Mouse (Mus musculus) gastrocnemius, adult 2 months (tissue): ENCODE measurements around the gene Rps28. TPM values are rescaled to one million over a fixed set of nuclear protein-coding genes. Genes with fewer than 3 reads are reported as not detected.
"Not testable (repeated sequence)": the region's sequence is repeated elsewhere in the genome, so short reads cannot be mapped to it uniquely, and the experiment has no call there.

Source experiments
- DNase-seq: peaks from one replicate; pipeline ENCODE4 v3.0.0; 2022
- H3K27ac ChIP-seq: fragments of 200-600 bp; 2 replicates; pipeline ENCODE4 v1.8.1; 2022; ENCODE audit warnings: mild to moderate bottlenecking
- H3K4me3 ChIP-seq: fragments of 200-600 bp; 2 replicates; pipeline ENCODE4 v1.8.1; 2022; ENCODE audit warnings: mild to moderate bottlenecking, moderate library complexity
- CTCF ChIP-seq: fragments of 200-600 bp; IDR thresholded peaks from 2 replicates; pipeline ENCODE4 v1.8.1; 2022; ENCODE audit warnings: antibody characterized with exemption, mild to moderate bottlenecking, moderate library complexity
- intact Hi-C: fragments of 180-260 bp; cut with DNase I; formaldehyde crosslinking; loops from one replicate; pipeline ENCODE4 v1.15.1; 2025
- long read RNA-seq, 2 experiments: library from polyadenylated mRNA; stranded (forward); transcript quantifications; one replicate each; pipeline ENCODE4 v2.0.0; 2021
- total RNA-seq, 2 experiments: library from RNA; stranded (reverse); gene quantifications; 2 replicates each; pipeline ENCODE4 v1.2.3; 2021

The Rps28 gene
- 100 to 1,000 TPM; 541 to 640 TPM for total RNA-seq
- long read RNA-seq, experiment 1, transcript Rps28-201 (4 exons, 392 nt): minor isoform, 43 of 196 reads
- long read RNA-seq, experiment 1, transcript Rps28-205 (4 exons, 382 nt): major isoform, 151 of 196 reads
- long read RNA-seq, experiment 1, partial matches to known transcripts: 2 of 196 reads
- long read RNA-seq, experiment 1, other reads (novel, unspliced or antisense): 0 of 196 reads
- long read RNA-seq, experiment 2, transcript Rps28-201 (4 exons, 392 nt): minor isoform, 68 of 244 reads
- long read RNA-seq, experiment 2, transcript Rps28-205 (4 exons, 382 nt): major isoform, 170 of 244 reads
- long read RNA-seq, experiment 2, partial matches to known transcripts: 4 of 244 reads
- long read RNA-seq, experiment 2, other reads (novel, unspliced or antisense): 1 of 244 reads

GRCm38 (mm10) chr17:33824084-33824996, at the start of gene Rps28, which contains the start of gene Ndufa7:
Gene Rps28, minus strand, starts transcription at chr17:33824562.
Gene Ndufa7, plus strand, starts transcription at chr17:33824572.
- intact Hi-C loops: loop anchor here (10.0 kb wide), 2 partner anchors 280 to 470 kb away; partner anchors contain the start of gene Zfp81
- peak within 1 kb of the TSS; percentile 90 for H3K4me3 ChIP-seq
- no peak for TF ChIP-seq CTCF
- H3K27ac ChIP-seq: peak within 1 kb of the TSS; percentile 97
- DNase-seq: peak; percentile 97

GRCm38 (mm10) chr17:33873537-33873936, 49.2 kb upstream of the Rps28 start, which contains the start of gene Gm7029:
Gene Gm7029, plus strand, starts transcription at chr17:33873837.
- intact Hi-C loops, DNase-seq: not testable (repeated sequence)
- H3K27ac ChIP-seq: peak within 1 kb of the TSS; percentile 73
- peak within 1 kb of the TSS; percentile 50 for H3K4me3 ChIP-seq

DNA sequence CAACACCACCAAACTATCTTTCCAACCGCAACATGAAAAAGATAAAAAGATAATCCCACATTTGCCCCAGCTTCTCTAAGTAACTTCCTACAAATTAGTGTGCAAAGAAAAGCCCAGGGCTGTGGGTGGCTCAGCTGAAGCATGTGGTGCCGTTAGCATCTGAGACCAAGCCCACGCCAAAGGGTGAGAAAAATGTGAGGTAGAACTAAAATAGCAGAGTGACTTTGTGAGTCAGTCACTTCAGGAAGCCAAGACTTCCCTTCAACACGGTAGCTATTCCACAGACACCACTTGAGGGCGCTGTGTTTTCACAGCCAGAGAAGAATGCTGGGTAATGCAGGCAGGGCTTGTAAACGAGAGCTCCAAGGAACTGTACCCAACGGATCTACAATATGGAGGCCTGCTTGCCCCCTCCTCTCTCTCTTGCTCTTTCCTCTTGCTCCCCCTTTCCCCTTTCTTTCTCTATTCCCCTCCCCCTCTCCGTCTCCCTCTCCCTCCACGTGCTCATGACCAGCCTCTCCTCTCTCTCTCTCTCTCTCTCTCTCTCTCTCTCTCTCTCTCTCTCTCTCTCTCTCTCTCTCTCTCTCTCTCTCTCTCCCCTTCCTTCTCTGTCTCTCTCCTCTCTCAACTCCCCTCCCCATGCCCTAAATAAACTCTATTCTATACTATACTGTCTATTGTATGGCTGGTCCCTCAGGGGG, 41.1 kb upstream of the Rps28 start:
- H3K4me3 ChIP-seq: peak overlapping the region; percentile 21; the same call in 1 of the 2 replicates

DNA sequence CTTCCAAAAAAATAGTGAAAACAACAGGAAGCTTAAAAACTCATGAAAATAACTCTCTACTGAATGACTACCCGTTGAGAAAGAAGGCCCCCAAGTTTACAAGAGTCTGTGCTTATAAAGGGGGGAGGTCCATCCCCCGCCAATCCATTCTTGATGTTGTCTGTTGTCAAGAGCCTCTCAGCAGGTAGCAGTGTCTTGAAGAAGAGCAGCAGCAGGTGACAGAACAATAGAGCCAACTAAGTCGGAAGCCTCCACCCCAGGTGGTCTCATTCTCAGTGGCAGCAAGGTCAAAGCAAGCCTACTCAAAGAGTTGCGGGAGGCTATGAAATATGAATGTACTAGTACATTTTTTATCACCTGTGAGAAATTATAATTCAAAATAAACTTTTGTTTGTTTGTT, 33.5 kb upstream of the Rps28 start:
- H3K4me3 ChIP-seq: no peak overlapping the region
- H3K27ac ChIP-seq: no peak overlapping the region
- DNase-seq: no peak
- intact Hi-C loops: no loop called here
- TF ChIP-seq CTCF: no peak

More for the DNA sequence above, 41.1 kb upstream of the Rps28 start:
- peak; percentile 56 for DNase-seq
- TF ChIP-seq CTCF: peak; percentile 67
- H3K27ac ChIP-seq: 0 out of 2 replicates have a peak overlapping the region, but pooled peaks have one; percentile 38
- intact Hi-C loops: no loop called here

GRCm38 (mm10) chr17:33851331-33851730, 27.0 kb upstream of the Rps28 start:
- no peak for DNase-seq
- Histone ChIP-seq H3K27ac (no peak overlapping the region), H3K4me3 (no peak overlapping the region)
- no peak for TF ChIP-seq CTCF
- intact Hi-C loops: no loop called here

DNA sequence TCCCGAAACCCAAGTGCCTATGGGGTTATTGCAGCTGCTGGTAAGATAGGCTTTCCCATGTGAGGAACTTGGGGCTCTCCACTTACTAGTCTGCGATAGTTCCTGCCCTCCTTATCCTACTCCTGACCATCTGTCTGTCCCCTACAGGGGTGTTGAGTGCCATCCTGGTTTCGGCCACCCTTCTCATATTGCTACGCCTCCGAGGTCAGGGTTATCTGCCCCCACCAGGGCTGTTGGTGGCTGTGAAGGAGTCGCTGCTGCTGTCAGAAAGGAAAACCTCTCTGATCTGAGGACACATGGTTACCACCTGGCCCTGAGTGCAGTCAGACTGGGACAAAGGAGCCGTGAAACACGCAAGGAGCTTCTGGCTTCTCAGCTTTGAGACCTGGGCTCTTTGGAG, 23.8 kb upstream of the Rps28 start:
- no peak for TF ChIP-seq CTCF
- Histone ChIP-seq H3K4me3 (no peak overlapping the region), H3K27ac (no peak overlapping the region)
- intact Hi-C loops: no loop called here
- no peak for DNase-seq

DNA sequence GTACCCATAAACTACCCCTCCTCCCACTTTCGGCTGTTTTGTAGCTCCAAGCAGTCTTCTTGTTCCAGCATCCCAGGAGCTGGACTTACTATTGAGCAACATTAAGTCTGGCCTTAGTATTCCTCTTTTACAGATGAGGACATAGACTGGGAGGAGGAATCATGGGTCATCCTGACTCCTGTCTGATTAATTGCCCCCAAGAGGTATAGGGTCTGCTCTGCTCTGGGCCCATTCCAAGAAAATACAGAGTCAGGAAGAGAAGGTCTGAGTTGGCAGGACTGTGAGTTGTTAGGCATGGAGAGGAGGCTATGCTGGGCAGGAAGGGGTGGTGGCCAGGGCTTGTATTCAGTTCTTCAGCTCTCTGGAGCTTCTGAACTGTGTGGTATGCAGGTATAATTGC, 19.8 kb upstream of the Rps28 start:
- H3K4me3 ChIP-seq: peak overlapping the region; percentile 84
- no peak for TF ChIP-seq CTCF
- intact Hi-C loops: no loop called here
- 0 out of 2 replicates have a peak overlapping the region, but pooled peaks have one; percentile 91 for H3K27ac ChIP-seq
- DNase-seq: no peak

GRCm38 (mm10) chr17:33842966-33843795, 18.8 kb upstream of the Rps28 start, which contains the start of gene Cd320:
Gene Cd320, plus strand, starts transcription at chr17:33843091.
- Histone ChIP-seq H3K27ac (peak within 1 kb of the TSS; percentile 91), H3K4me3 (peak within 1 kb of the TSS; percentile 84)
- intact Hi-C loops: no loop called here
- DNase-seq: peak; percentile 95
- TF ChIP-seq CTCF: no peak

DNA sequence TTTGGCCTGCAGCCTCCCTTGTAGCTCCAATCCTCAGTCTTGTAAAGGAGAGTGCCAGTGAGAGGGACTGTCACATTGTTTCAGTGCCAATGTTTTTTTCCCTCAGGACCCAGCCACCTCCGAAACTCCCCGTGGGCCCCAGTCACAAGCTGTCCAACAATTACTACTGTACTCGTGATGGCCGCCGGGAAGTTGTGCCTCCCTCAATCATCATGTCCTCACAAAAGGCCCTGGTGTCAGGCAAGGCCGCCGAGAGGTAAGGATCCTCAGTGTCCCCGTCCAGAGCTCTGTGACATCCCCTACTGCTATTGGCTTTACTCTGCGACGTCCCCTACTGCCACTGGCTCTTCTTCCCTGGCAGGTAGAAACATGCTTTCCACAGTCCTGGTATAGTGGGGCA, 5.2 kb upstream of the Rps28 start:
- peak overlapping the region; percentile 22; the same call in 1 of the 2 replicates for H3K4me3 ChIP-seq
- TF ChIP-seq CTCF: no peak
- DNase-seq: no peak
- H3K27ac ChIP-seq: peak overlapping the region; percentile 68
- intact Hi-C loops: loop anchor here (5.0 to 10.0 kb wide), 3 partner anchors 147 to 475 kb away; partner anchors contain the start of gene Zfp81

DNA sequence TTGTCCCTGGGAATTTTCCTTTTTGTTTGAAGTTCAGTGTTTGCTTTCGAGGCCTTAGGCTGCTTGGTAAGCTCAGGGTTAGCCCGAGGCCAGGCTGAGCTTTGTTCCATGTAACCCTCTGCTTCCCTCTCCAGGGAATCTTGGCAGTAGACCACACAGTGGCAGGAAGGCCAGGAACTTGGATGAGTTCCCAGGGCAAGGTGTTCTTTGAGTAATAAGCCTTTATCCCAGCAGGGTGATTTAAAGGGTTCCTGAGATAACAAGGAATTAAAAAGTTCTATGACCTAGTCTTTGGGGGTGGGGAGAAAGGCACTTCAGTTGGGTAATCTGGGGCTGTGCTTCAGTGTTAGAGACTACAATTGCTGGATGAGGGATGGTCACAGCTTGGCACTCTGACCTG, 4.5 kb upstream of the Rps28 start:
- peak; percentile 56 for DNase-seq
- Histone ChIP-seq H3K4me3 (no peak overlapping the region; the same call in 1 of the 2 replicates), H3K27ac (peak overlapping the region; percentile 68)
- intact Hi-C loops: loop anchor here (5.0 to 10.0 kb wide), 3 partner anchors 147 to 474 kb away; partner anchors contain the start of gene Zfp81
- no peak for TF ChIP-seq CTCF

GRCm38 (mm10) chr17:33826850-33827249, 2.5 kb upstream of the Rps28 start:
- peak; percentile 92 for TF ChIP-seq CTCF
- H3K27ac ChIP-seq: peak overlapping the region; percentile 44; the same call in 1 of the 2 replicates
- DNase-seq: peak; percentile 78
- no peak overlapping the region for H3K4me3 ChIP-seq
- intact Hi-C loops: loop anchor here (2.0 to 10.0 kb wide), 4 partner anchors 145 to 472 kb away; partner anchors contain the start of gene Zfp81
